Mouse (Mus musculus): ENCODE measurements around the gene Zfand6. TPM values are rescaled to one million over a fixed set of nuclear protein-coding genes. Genes with fewer than 3 reads are reported as not detected.

Zfand6 gene
- polyA plus RNA-seq, 1 experiment from 2014 or later, result 198 TPM

- ATAC-seq (ENCODE audit: insufficient number of reproducible peaks, insufficient read depth, low FRiP score, low TSS enrichment), result no peak
- Histone ChIP-seq H3K4me3 (no peak overlapping the region), H3K27ac (no peak overlapping the region), H3K4me2 (replicated peaks) (no peak overlapping the region), H3K4me1 (no peaks in the 10 kb centered on the region), H3K9ac (no peak overlapping the region), H3K9me3 (no peaks in the 10 kb centered on the region), H3K36me3 (no peaks in the 10 kb centered on the region), H3K27me3 (no peaks in the 10 kb centered on the region)
- WGBS, result 88% methylated on average over 5 of the region's 5 CpGs
Observed at GRCm38 (mm10) chr7:84587101-84587783, 102.5 kb downstream of the Zfand6 start.

DNA sequence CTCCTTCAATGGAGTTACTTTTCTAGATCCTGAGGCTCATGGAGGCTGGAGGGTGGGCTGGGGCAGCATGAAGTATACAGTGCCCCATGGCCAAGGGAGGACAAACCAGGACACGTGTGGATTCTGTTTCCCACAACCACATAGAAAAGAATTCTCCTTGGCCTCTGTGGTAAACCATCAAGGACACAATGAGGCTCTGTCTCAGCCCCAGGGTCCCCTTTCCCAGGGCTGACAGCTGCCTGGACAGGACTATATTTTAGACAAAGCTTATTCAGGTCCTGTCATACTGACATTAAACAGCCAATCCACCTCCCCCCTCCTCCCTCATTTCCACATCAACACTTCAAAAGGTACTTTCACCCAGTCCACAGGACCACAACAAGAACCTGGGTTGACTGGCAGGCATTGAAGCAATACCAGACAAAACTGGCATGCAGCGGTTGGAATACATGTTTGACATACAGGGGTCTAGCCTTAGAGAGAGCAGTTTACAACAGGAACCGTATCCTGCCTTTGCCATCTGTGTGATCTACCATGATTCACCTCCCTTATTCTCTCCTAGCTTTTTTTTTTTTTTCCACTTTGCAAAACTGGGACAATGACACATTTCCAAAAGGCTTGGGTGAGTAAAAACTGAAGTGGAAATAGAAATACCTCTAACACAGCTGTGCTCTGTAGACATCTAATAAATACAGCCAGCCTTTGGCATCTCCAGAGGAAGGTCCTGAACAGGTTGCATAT, 103.2 kb downstream of the Zfand6 start:
- no peak for ATAC-seq (ENCODE audit: insufficient number of reproducible peaks, insufficient read depth, low FRiP score, low TSS enrichment)
- H3K4me2 ChIP-seq (replicated peaks), result no peak overlapping the region

GRCm38 (mm10) chr7:84585086-84585485, 104.7 kb downstream of the Zfand6 start:
- no peak for ATAC-seq (ENCODE audit: insufficient number of reproducible peaks, insufficient read depth, low FRiP score, low TSS enrichment)
- Histone ChIP-seq H3K9me3 (no peaks in the 10 kb centered on the region), H3K4me1 (no peaks in the 10 kb centered on the region), H3K9ac (no peak overlapping the region), H3K36me3 (no peaks in the 10 kb centered on the region), H3K27ac (no peak overlapping the region), H3K4me3 (no peak overlapping the region), H3K4me2 (replicated peaks) (no peak overlapping the region), H3K27me3 (no peaks in the 10 kb centered on the region)
- 91% methylated on average over 4 of the region's 4 CpGs for WGBS

More for the DNA sequence above, 103.2 kb downstream of the Zfand6 start:
- Histone ChIP-seq H3K4me3 (no peak overlapping the region), H3K27ac (no peak overlapping the region), H3K27me3 (no peaks in the 10 kb centered on the region), H3K4me1 (no peaks in the 10 kb centered on the region), H3K9ac (no peak overlapping the region), H3K36me3 (no peaks in the 10 kb centered on the region), H3K9me3 (no peaks in the 10 kb centered on the region)
- 59% methylated on average over 3 of the region's 3 CpGs for WGBS

DNA sequence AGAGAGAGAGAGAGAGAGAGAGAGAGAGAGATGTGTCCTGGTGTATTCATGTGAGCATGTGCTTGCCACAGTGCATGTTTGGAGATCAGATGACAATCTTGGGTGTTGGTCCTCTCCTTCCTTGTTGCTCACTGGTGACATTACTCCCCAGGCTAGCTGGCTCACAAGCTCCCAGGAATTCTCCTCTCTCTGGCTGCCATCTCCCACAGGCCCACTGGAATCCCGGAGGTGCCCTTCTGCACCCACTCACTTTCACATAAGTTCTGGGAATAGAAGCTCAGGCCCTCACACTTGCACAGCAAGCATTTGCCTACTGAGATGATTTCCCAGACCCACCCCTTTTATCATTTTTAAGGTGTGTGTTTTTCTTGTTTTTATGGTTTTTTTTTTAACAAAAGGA, 110.0 kb downstream of the Zfand6 start:
- 85% methylated on average over 1 of the region's 1 CpGs for WGBS
- H3K36me3 ChIP-seq, result no peaks in the 10 kb centered on the region
- no peaks in the 10 kb centered on the region for H3K4me1 ChIP-seq
- no peak overlapping the region for H3K9ac ChIP-seq
- H3K27ac ChIP-seq, result no peak overlapping the region
- ATAC-seq (ENCODE audit: insufficient number of reproducible peaks, insufficient read depth, low FRiP score, low TSS enrichment), result no peak
- H3K27me3 ChIP-seq, result no peaks in the 10 kb centered on the region
- H3K4me3 ChIP-seq, result no peak overlapping the region
- H3K4me2 ChIP-seq (replicated peaks), result no peak overlapping the region
- no peaks in the 10 kb centered on the region for H3K9me3 ChIP-seq

DNA sequence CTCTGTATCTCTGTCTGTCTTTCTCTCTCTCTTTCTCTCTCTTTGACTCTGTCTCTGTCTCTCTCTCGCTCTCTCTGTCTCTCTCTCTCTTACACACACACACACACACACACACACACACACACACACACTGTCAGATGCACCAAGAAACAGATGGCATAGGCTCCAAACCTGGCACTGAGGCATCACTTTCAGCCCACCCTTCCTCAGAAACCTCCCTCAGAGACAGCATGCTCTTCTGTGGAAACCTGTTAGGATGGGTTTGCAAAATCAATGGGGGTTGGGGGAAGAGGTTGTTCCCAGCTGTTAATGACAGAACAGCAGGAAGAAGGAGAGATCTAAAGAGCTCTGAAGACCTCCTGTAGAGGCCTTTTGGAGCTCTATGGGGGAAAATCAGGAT, 110.9 kb downstream of the Zfand6 start:
- H3K9ac ChIP-seq, result no peak overlapping the region
- no peaks in the 10 kb centered on the region for H3K27me3 ChIP-seq
- no peaks in the 10 kb centered on the region for H3K4me1 ChIP-seq
- H3K27ac ChIP-seq, result no peak overlapping the region
- no peak overlapping the region for H3K4me2 ChIP-seq (replicated peaks)
- 80% methylated on average over 1 of the region's 1 CpGs for WGBS
- H3K36me3 ChIP-seq, result no peaks in the 10 kb centered on the region
- H3K4me3 ChIP-seq, result no peak overlapping the region
- no peak for ATAC-seq (ENCODE audit: insufficient number of reproducible peaks, insufficient read depth, low FRiP score, low TSS enrichment)
- H3K9me3 ChIP-seq, result no peaks in the 10 kb centered on the region

- 81% methylated on average over 2 of the region's 2 CpGs for WGBS
- H3K9ac ChIP-seq, result no peak overlapping the region
- no peaks in the 10 kb centered on the region for H3K27me3 ChIP-seq
- ATAC-seq (ENCODE audit: insufficient number of reproducible peaks, insufficient read depth, low FRiP score, low TSS enrichment), result no peak
- H3K27ac ChIP-seq, result no peak overlapping the region
- H3K4me2 ChIP-seq (replicated peaks), result no peak overlapping the region
- no peaks in the 10 kb centered on the region for H3K4me1 ChIP-seq
- H3K4me3 ChIP-seq, result no peak overlapping the region
- no peaks in the 10 kb centered on the region for H3K9me3 ChIP-seq
- no peaks in the 10 kb centered on the region for H3K36me3 ChIP-seq
Observed at GRCm38 (mm10) chr7:84577034-84577433, 112.7 kb downstream of the Zfand6 start.

- WGBS, result 61% methylated on average over 6 of the region's 6 CpGs
- Histone ChIP-seq H3K4me1 (no peaks in the 10 kb centered on the region), H3K27me3 (no peaks in the 10 kb centered on the region), H3K9me3 (no peaks in the 10 kb centered on the region), H3K36me3 (no peaks in the 10 kb centered on the region), H3K4me2 (replicated peaks) (no peak overlapping the region), H3K4me3 (no peak overlapping the region), H3K9ac (no peak overlapping the region), H3K27ac (no peak overlapping the region)
- ATAC-seq (ENCODE audit: insufficient number of reproducible peaks, insufficient read depth, low FRiP score, low TSS enrichment), result no peak
Observed at GRCm38 (mm10) chr7:84566200-84566599, 123.6 kb downstream of the Zfand6 start.

DNA sequence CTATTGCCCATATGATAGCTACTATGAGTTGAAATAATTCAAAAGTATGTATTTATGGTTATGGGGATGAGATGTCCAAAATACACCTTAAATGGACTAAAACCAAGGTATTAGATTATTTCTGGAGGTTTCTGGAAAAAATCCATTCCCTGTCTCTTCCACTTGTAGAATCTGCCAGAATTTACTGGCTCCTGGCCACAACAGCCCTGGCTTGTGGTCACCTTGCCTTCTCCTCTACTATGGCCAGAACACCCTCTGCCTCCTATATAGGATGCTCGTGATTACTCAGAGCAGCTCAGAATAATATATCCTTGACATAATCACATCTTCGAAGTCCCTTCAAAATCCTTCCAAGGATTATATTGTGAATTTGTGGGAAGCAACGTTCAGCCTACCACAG, 125.5 kb downstream of the Zfand6 start:
- ATAC-seq (ENCODE audit: insufficient number of reproducible peaks, insufficient read depth, low FRiP score, low TSS enrichment), result no peak
- H3K27ac ChIP-seq, result no peak overlapping the region
- WGBS, result 81% methylated on average over 3 of the region's 3 CpGs
- H3K4me2 ChIP-seq (replicated peaks), result no peak overlapping the region
- no peaks in the 10 kb centered on the region for H3K36me3 ChIP-seq
- no peak overlapping the region for H3K9ac ChIP-seq
- H3K4me3 ChIP-seq, result no peak overlapping the region
- H3K27me3 ChIP-seq, result no peaks in the 10 kb centered on the region
- no peaks in the 10 kb centered on the region for H3K4me1 ChIP-seq
- no peaks in the 10 kb centered on the region for H3K9me3 ChIP-seq

Other genes with a start within 250 kb of the Zfand6 start
- gene Gm2115, start 161.0 kb downstream of the Zfand6 start, polyA plus RNA-seq (2016; fragmentation: Nextera tagmentation; extraction: Ambion mirVana), result 0.20 TPM in 2 replicates
- 3.3 TPM in 2 replicates for gene Fah, start 83.2 kb downstream of the Zfand6 start, polyA plus RNA-seq (2016; fragmentation: Nextera tagmentation; extraction: Ambion mirVana)
- gene Olfr291, start 163.6 kb upstream of the Zfand6 start, polyA plus RNA-seq (2016; fragmentation: Nextera tagmentation; extraction: Ambion mirVana), result not detected in 2 replicates

Data from embryonic facial prominence, embryonic 12.5 days (tissue).